Mouse (Mus musculus): ENCODE results near the gene Ttc30a2. TPM values are rescaled to one million over a fixed set of nuclear protein-coding genes. Genes with fewer than 3 reads are reported as not detected.

The Ttc30a2 gene
- polyA plus RNA-seq (2014; fragmentation: Illumina TruSeq; extraction: RNeasy Lipid Tissue Mini Kit (QIAGEN cat#74804)), result 0.34 TPM

DNA sequence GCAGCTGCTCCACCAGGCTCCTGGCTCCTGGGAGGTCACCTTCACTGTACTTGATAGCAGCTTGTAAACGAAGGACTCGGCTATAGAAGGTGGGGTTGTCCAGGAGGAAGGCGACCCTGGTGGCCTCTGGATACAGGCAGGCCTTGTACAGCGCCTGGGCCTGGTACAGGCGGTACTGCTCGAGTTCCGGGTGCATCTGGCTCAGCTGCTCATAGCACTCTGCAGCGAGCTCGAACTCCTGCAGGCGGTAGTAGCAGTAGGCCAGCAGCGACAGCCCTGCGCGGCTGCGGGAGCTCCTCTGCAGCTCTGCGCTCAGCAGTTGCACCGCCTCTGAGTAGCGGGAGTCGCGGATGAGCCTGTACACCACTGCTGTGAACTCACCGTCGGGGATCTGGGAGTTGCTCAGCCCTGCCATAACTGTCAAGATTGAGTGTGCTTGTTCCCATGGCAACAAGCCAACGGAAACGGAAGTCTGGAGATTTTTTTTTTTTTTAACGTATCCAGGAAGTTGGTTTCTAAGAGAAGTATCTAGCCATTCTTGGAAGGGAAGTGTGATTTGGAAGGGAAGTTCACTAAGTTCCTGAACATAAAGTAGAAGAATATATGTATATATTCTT lies at the start of gene Ttc30a2:
Ttc30a2 (minus strand) TSS at position 419 of the 617 bp plus-strand sequence.

DNA sequence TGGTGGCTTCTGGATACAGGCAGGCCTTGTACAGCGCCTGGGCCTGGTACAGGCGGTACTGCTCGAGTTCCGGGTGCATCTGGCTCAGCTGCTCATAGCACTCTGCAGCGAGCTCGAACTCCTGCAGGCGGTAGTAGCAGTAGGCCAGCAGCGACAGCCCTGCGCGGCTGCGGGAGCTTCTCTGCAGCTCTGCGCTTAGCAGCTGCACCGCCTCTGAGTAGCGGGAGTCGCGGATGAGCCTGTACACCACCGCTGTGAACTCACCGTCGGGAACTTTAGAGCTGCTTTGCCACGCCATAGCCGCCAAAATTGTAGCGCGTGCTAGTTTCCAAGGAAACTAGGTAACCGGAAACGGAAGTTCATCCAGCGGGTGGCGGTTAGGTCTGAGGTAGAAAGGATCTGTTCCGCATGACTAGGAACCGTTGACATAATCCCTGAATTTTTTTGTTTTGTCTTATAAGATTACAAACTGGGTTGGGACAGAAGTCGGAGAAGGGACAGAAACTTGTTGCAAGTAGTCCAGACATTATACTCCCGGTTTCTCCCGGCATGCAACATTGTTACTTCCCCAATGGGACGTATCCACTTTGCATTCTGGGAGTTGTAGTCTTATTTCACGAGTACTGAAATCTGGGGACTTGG lies 3.6 kb upstream of the Ttc30a2 start, which contains the start of gene Ttc30a1:
Ttc30a1 (minus strand) TSS at position 528 of the 642 bp plus-strand sequence.

DNA sequence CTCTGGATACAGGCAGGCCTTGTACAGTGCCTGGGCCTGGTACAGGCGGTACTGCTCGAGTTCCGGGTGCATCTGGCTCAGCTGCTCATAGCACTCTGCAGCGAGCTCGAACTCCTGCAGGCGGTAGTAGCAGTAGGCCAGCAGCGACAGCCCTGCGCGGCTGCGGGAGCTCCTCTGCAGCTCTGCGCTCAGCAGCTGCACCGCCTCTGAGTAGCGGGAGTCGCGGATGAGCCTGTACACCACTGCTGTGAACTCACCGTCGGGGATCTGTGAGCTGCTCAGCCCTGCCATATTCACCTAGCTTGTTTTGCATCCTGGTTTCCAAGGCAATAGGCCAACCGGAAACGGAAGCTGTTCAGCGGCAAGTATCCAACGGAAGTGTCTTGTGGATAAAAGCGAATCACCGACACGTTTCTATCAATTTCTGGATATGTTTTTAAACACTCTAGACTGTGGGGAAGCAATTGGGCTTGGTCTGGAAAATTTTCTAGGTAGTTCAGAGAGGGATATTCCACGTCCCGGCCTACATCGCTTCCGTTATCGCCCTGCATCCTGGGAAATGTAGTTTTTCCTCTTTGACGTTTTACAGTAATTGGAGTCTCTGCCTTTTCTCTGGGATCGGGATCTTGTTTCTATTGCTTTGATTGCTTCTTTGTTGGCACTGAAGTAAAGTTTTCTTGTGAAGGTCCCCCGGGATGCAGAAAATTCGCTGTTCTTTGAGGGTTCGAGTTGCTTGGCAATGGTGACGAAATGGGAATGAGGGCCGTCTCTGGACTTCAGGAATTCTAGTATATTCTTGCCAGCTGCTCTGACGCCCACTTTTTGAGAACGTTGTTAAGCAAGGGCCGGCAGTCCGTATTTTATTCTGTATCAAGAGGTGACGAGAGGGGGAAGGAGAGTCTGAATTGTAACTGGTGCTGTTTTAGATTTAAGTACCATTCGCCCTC lies 39.6 kb downstream of the Ttc30a2 start, which contains the start of gene Ttc30b:
Ttc30b (minus strand) TSS at position 469 of the 947 bp plus-strand sequence.

Other genes starting within 250 kb of the Ttc30a2 start
- 90.0 TPM for gene Agps, start 146.0 kb downstream of the Ttc30a2 start, polyA plus RNA-seq (2014; fragmentation: Illumina TruSeq; extraction: RNeasy Lipid Tissue Mini Kit (QIAGEN cat#74804))
- gene Ttc30b, start 39.6 kb downstream of the Ttc30a2 start, polyA plus RNA-seq (2014; fragmentation: Illumina TruSeq; extraction: RNeasy Lipid Tissue Mini Kit (QIAGEN cat#74804)), result 45.9 TPM
- 12.7 TPM for gene Ttc30a1, start 3.8 kb upstream of the Ttc30a2 start, polyA plus RNA-seq (2014; fragmentation: Illumina TruSeq; extraction: RNeasy Lipid Tissue Mini Kit (QIAGEN cat#74804))